Mouse (Mus musculus): Measurements from ENCODE around the gene Txndc2. TPM values are rescaled to one million over a fixed set of nuclear protein-coding genes. Genes with fewer than 3 reads are reported as not detected.
A peak's percentile ranks its signal among the peaks of the same experiment; 100 is the strongest.

Txndc2 gene
- total RNA-seq, 2 experiments from 2014 or later, result not detected

GRCm38 (mm10) chr17:65613463-65614412 lies 28.2 kb downstream of the Txndc2 start, which contains the start of gene Vapa:
TSS of gene Vapa (minus strand) at chr17:65613555.
- DNase-seq, result peak; percentile 96 to 97
- intact Hi-C loops (cut with DNase I), result loop anchor here (2.0 to 5.0 kb wide), 2 partner anchors 169 to 487 kb away; partner anchors contain the start of genes Ndufv2 and Ppp4r1

GRCm38 (mm10) chr17:65613142-65613462 lies 28.9 kb downstream of the Txndc2 start:
- intact Hi-C loops (cut with DNase I), result loop anchor here (2.0 to 5.0 kb wide), 2 partner anchors 169 to 488 kb away; partner anchors contain the start of genes Ndufv2 and Ppp4r1
- DNase-seq, result no peak

DNA sequence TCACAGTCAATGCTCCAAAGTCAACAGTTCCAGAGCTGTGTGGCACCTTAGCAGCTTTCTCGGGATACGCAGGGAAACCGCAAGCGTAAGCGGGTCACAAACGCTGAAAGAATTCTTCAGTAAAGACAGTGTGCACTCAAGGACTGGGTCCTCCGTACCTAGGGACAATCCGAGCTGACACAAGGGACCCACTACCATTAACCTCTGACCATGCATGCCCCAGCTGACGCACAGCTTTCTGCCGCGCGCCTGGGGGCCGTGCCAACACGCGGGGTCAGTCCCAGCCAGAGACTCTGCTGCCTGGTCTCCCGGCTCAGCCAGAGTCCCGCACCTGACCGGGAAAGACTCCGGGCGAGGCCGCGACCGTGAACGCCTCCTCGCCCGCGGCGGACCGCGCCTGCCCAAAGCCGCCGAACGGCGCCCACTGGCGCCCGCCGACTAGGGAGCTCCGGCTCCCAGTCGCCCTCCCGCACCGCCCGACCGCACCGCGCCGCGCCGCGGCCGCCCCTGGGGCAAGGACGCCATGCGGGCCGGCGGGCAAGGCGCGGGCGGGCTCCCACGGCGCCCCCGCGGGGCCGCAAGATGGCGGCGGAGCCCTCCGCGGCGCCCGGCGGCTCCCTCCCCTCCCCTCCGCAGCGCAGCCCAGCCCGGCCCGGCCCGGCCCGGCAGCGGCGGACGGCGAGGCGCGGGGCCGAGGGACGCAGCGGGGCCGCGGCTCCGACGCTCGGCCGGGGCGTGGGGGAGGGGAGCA lies 29.4 kb downstream of the Txndc2 start:
- intact Hi-C loops (cut with DNase I), result loop anchor here (2.0 to 5.0 kb wide), 2 partner anchors 170 to 488 kb away; partner anchors contain the start of genes Ndufv2 and Ppp4r1
- DNase-seq, result peak; percentile 39 to 48

GRCm38 (mm10) chr17:65611721-65612120 lies 30.2 kb downstream of the Txndc2 start:
- intact Hi-C loops (cut with DNase I), result loop anchor here (2.0 to 5.0 kb wide), 2 partner anchors 171 to 489 kb away; partner anchors contain the start of genes Ndufv2 and Ppp4r1
- DNase-seq, result no peak

GRCm38 (mm10) chr17:65608743-65609142 lies 33.2 kb downstream of the Txndc2 start:
- DNase-seq, result no peak
- intact Hi-C loops (cut with DNase I), result no loop called here

DNA sequence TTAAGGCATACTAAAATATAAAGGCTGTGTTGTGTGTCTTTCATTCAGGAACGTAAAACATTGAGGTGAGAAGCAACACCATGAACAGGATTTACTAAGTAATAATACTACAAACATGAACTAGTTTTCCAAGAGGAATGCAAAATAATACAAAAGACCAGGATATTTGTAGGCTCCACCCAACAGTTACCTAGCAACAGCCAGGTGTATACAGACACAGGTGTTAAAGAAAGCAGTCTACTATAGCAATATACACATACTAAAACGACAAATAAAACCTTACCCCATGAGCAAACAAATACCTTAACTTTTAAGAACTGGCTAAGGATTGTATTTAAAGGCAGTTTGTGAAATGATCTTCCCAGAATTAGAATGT lies 33.7 kb downstream of the Txndc2 start:
- intact Hi-C loops (cut with DNase I), result no loop called here
- no peak for DNase-seq

DNA sequence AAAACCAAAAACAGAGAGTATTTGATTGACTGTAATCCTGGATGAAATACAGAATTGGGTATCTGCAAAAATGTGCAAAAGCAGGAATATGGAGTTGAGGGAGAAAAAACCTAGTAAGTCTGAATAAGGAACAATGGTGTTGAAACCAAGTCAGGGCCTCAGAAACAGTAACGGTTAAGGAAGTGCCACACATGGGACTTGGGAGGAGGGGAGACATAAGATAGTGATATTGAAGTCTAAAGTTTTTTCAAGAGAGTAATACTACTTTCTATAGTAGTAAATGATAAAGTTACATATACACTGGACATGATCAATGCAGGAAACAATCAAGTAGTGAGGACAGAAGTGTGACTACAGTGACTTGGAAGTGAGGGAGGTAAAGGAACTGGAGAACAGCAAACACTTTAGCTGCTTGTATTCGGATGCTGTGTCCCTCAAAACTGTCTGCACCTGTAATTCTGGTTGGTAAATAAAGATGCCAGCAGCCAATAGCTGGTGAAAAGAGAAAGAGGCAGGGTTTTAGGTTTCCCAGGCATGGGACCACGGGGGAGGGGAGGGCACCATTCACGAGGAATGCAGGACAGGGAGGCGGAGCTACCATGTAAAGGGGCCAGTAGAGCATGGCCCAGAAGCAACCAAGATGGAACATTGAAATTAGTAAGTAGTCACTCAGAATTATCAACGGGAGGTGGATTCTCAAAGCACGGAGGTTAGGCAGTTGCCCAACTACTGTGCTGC lies 34.2 kb downstream of the Txndc2 start:
- intact Hi-C loops (cut with DNase I), result no loop called here
- DNase-seq, result no peak

DNA sequence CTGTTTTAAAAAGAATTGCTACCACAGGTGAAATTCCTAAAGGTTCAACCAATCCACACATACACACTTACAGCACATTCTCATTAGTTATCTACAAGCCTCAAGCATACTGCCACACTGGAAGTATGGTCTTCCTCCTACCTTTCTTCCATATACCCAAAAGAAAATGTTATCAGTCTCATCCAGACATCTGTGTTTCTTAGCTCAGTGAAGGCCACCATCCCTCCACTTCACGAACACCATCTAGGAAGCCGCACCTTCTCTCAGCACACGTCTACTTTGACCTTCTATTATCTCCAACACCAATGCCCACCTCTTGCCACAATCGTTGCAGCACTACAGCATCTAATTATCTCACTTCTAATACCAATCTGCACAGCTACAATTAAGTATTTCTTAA lies 36.0 kb downstream of the Txndc2 start:
- intact Hi-C loops (cut with DNase I), result no loop called here
- no peak for DNase-seq

GRCm38 (mm10) chr17:65604892-65605291 lies 37.1 kb downstream of the Txndc2 start:
- intact Hi-C loops (cut with DNase I), result no loop called here
- no peak for DNase-seq

DNA sequence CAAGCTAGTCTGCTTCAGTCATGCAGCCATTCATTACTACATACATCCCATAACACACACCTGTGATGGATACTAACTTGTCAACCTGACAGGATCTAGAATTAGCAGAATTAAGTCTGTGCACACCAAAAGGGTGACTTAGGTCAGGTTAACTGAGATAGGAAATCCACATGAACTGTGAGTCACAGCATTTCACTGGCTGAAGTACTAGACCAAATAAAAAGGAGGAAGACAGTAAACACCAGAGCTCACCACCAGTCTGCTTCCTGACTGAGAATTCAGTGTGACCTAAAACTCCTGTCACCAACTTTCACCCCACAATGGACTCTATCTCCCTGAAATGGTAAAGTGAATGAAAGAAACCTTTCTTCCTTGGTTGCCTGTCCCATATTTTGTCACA lies 37.7 kb downstream of the Txndc2 start:
- intact Hi-C loops (cut with DNase I), result no loop called here
- DNase-seq, result no peak

GRCm38 (mm10) chr17:65597857-65598486 lies 44.0 kb downstream of the Txndc2 start:
- intact Hi-C loops (cut with DNase I), result no loop called here
- DNase-seq, result no peak

GRCm38 (mm10) chr17:65594687-65595086 lies 47.3 kb downstream of the Txndc2 start:
- intact Hi-C loops (cut with DNase I), result no loop called here
- no peak for DNase-seq

Other genes with a start within 250 kb of the Txndc2 start
- 10 to 100 TPM; 13.9 to 17.0 TPM for gene Tmem232, start 101.4 kb downstream of the Txndc2 start, total RNA-seq (2021)
- gene Vapa, start 28.6 kb downstream of the Txndc2 start, total RNA-seq (2021), result 100 to 1,000 TPM; 125 to 128 TPM
- 1 to 10 TPM; 4.7 to 5.5 TPM for gene Rab31, start 130.6 kb upstream of the Txndc2 start, total RNA-seq (2021)
- 10 to 100 TPM; 23.8 to 28.5 TPM for gene Ppp4r1, start 140.4 kb upstream of the Txndc2 start, total RNA-seq (2021)
- 10 to 100 TPM; 18.6 to 20.6 TPM for gene Ralbp1, start 243.6 kb upstream of the Txndc2 start, total RNA-seq (2021)

Measured in gastrocnemius, postnatal 36 days (tissue).